Mouse (Mus musculus) G1E (cell line): ENCODE results near the gene Calm3. TPM values are rescaled to one million over a fixed set of nuclear protein-coding genes. Genes with fewer than 3 reads are reported as not detected.
A peak's percentile ranks its signal among the peaks of the same experiment; 100 is the strongest.

ENCODE experiments used
- ATAC-seq: 2 replicates; pipeline ENCODE4 v1.8.0; 2016; ENCODE audit warnings: mild to moderate bottlenecking; ENCODE audit not compliant: insufficient number of reproducible peaks, poor library complexity, low FRiP score, severe bottlenecking; ENCODE audit errors: extremely low read depth
- DNase-seq: peaks from one replicate; pipeline ENCODE4 v3.0.0; 2012; ENCODE audit warnings: low spot score
- H3K27me3 ChIP-seq: 2 replicates; pipeline ENCODE4 v1.6.1; 2012; ENCODE audit warnings: mild to moderate bottlenecking, low read length, inconsistent platforms; ENCODE audit not compliant: insufficient read depth
- H3K36me3 ChIP-seq: replicated peaks from 2 replicates; pipeline ENCODE3; 2012; ENCODE audit warnings: mild to moderate bottlenecking, inconsistent platforms
- H3K4me1 ChIP-seq: 2 replicates; pipeline ENCODE4 v1.6.1; 2012; ENCODE audit warnings: low read depth, low read length, inconsistent platforms, mixed read lengths; ENCODE audit not compliant: insufficient read depth
- H3K4me3 ChIP-seq: 2 replicates; pipeline ENCODE4 v1.5.1; 2012; ENCODE audit warnings: low read depth, mild to moderate bottlenecking, inconsistent platforms, low read length, moderate library complexity, mixed read lengths
- H3K9me3 ChIP-seq: replicated peaks from 2 replicates; pipeline ENCODE4 v1.6.1; 2012; ENCODE audit warnings: inconsistent platforms
- CTCF ChIP-seq: IDR thresholded peaks from 2 replicates; pipeline ENCODE4 v1.5.1; 2012; ENCODE audit warnings: low read depth, low read length, inconsistent platforms, mixed read lengths
- GATA1 ChIP-seq: IDR thresholded peaks from 2 replicates; pipeline ENCODE4 v1.6.1; 2012; ENCODE audit warnings: borderline replicate concordance, low read length, inconsistent platforms, mixed read lengths
- GATA2 ChIP-seq: IDR thresholded peaks from 2 replicates; pipeline ENCODE4 v1.6.1; 2012; ENCODE audit warnings: low read depth, low read length, inconsistent platforms, borderline replicate concordance
- POLR2AphosphoS5 ChIP-seq: IDR thresholded peaks from 2 replicates; pipeline ENCODE4 v1.6.1; 2012; ENCODE audit warnings: low read depth, low read length, inconsistent platforms; ENCODE audit not compliant: insufficient replicate concordance
- TAL1 ChIP-seq: conservative IDR thresholded peaks from 2 replicates; pipeline ENCODE4 v1.6.1; 2012; ENCODE audit warnings: low read depth, low read length, inconsistent platforms, mixed read lengths
- polyA plus RNA-seq: library from polyadenylated mRNA; stranded (reverse); fragments of >175 nt; gene quantifications from 2 replicates; pipeline ENCODE4 v1.2.3, GENCODE M21; 2012
- total RNA-seq, 2 experiments: library from RNA; stranded (forward) in 1 of 2; stranded (reverse) in 1 of 2; fragments of 200-1000 nt in 1 of 2; fragments of >200 nt in 1 of 2; fragmentation: Nextera tagmentation in 1 of 2; gene quantifications; 2 replicates each; pipeline ENCODE4 v1.2.3; 2014 to 2017

The Calm3 gene
- total and polyA plus RNA-seq, 3 experiments, result 157 to 792 (median 344) TPM

- no peaks in the 10 kb centered on the region for H3K4me1 ChIP-seq
- no peak overlapping the region for H3K4me3 ChIP-seq
- ATAC-seq, result no peak
- peaks cover 33% of the 10 kb centered on the region for H3K27me3 ChIP-seq
- TF ChIP-seq POLR2AphosphoS5, result no peak
- no peak for TF ChIP-seq CTCF
- TF ChIP-seq GATA1, result no peak
- TF ChIP-seq TAL1, result no peak
- no peak for TF ChIP-seq GATA2
- DNase-seq, result no peak
- H3K9me3 ChIP-seq, result peaks cover 9% of the 10 kb centered on the region
- no peaks in the 10 kb centered on the region for H3K36me3 ChIP-seq
Observed at GRCm38 (mm10) chr7:16942861-16943260, 18.9 kb upstream of the Calm3 start.

- Histone ChIP-seq H3K4me1 (no peaks in the 10 kb centered on the region), H3K4me3 (no peak overlapping the region), H3K9me3 (peaks cover 9% of the 10 kb centered on the region), H3K36me3 (no peaks in the 10 kb centered on the region), H3K27me3 (peaks cover 36% of the 10 kb centered on the region)
- no peak for DNase-seq
- TF ChIP-seq CTCF (no peak), TAL1 (no peak), GATA1 (no peak), POLR2AphosphoS5 (no peak), GATA2 (no peak)
- ATAC-seq, result no peak
Observed at GRCm38 (mm10) chr7:16940292-16940691, 16.4 kb upstream of the Calm3 start.

DNA sequence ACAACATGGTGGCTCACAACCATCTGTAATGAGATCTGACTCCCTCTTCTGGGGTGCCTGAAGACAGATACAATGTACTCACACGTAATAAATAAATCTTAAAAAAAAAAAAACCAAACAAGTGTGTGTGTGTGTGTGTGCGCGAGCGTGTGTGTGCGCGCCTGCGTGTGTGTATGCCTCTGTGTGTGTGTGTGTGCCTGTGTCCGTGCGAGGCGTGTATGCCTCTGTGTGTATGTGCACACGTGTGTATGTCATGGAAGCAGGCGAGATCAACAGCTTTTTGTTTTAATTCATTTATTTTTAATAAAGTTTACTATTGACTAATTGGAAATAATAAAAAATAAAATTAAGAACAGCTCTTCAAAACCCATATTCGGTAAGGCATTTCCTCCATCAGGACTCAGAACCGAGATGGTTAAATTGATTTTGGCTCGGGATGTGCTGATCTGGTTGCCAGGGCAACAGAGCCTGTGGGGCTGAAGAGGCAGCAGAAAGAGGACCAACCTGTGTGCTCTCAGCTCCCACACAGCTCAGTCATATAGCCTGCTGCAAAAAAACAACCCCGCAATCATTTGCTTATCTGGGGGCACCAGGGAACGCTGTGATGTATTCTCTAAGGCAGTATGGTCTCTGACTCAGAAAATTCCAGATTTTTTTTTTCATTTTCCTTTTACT, 14.3 kb upstream of the Calm3 start:
- no peak for ATAC-seq
- TF ChIP-seq CTCF (no peak), POLR2AphosphoS5 (no peak), GATA2 (no peak), TAL1 (no peak), GATA1 (no peak)
- H3K27me3 ChIP-seq, result peaks cover 26% of the 10 kb centered on the region
- H3K4me1 ChIP-seq, result no peaks in the 10 kb centered on the region
- H3K4me3 ChIP-seq, result no peak overlapping the region
- H3K9me3 ChIP-seq, result no peaks in the 10 kb centered on the region
- no peaks in the 10 kb centered on the region for H3K36me3 ChIP-seq
- no peak for DNase-seq

DNA sequence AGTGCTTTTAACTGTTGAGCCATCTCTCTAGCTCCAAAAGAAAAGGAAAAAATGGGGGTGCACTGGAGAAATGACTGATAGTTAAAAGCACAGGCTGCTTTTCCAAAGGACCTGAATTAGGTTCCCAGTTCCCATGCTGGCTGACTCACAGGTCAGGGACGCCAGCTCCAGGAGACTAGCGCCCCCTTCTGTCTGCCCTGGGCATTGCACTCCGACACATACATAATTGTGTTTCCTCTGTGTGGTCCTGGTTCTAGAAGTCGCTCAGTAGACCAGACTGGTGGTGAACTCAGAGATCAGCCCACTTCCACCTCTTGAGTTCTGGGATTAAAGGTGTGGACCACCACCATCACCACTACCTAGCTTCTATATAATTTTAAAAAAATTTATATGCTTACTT, 13.4 kb upstream of the Calm3 start:
- peak; percentile 52 for TF ChIP-seq CTCF
- TF ChIP-seq POLR2AphosphoS5, result no peak
- no peak for DNase-seq
- no peak for ATAC-seq

GRCm38 (mm10) chr7:16932704-16933577, 9.0 kb upstream of the Calm3 start:
- Histone ChIP-seq H3K4me1 (peaks cover 5% of the 10 kb centered on the region; the same call in 1 of the 2 replicates), H3K36me3 (no peaks in the 10 kb centered on the region), H3K9me3 (no peaks in the 10 kb centered on the region), H3K27me3 (peaks cover 7% of the 10 kb centered on the region; the same call in 1 of the 2 replicates), H3K4me3 (no peak overlapping the region)
- DNase-seq, result no peak
- no peak for ATAC-seq
- TF ChIP-seq POLR2AphosphoS5, result no peak
- TF ChIP-seq GATA2, result no peak
- no peak for TF ChIP-seq TAL1
- no peak for TF ChIP-seq CTCF
- TF ChIP-seq GATA1, result no peak

More for the DNA sequence above, 13.4 kb upstream of the Calm3 start:
- Histone ChIP-seq H3K36me3 (no peaks in the 10 kb centered on the region), H3K4me3 (no peak overlapping the region), H3K9me3 (no peaks in the 10 kb centered on the region), H3K4me1 (peaks cover 1% of the 10 kb centered on the region; the same call in 1 of the 2 replicates), H3K27me3 (peaks cover 24% of the 10 kb centered on the region)

DNA sequence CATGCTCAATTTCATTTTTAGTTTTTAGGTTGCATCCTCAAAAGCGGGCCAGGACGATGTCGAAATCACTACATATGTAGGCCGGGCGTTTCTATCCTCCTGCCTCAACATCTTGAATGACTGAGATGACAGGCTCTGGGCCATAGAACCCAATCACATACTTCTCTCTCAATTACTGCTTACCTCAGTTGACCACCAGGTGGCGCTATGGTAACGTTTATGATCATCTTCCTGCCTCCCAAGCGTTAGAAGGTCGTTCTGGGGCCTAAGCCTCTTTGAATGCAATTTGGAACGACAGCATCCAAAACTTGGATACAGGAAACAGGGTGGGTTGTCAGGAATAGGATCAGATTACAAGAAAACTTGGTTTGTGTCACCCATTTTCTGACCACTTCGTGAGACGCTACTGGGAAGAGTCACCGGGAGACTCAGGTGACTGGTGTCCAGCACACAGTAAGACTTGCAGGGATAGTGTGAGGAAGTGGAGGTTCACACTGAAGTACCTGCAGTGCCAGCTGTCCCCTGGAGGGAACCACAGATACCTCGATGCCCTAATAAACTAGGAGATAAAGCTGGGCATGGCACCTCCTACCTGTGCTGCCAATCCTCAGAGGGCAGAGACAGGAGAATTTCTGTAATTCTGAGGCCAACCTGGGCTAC, 8.2 kb upstream of the Calm3 start:
- no peak overlapping the region for H3K4me3 ChIP-seq
- peak; percentile 65 for TF ChIP-seq CTCF
- no peak for TF ChIP-seq TAL1
- ATAC-seq, result no peak
- no peaks in the 10 kb centered on the region for H3K36me3 ChIP-seq
- no peak for DNase-seq
- no peaks in the 10 kb centered on the region for H3K9me3 ChIP-seq
- H3K4me1 ChIP-seq, result peaks cover 5% of the 10 kb centered on the region; the same call in 1 of the 2 replicates
- H3K27me3 ChIP-seq, result peaks cover 7% of the 10 kb centered on the region; the same call in 1 of the 2 replicates
